Mouse (Mus musculus) midbrain, embryonic 13.5 days (tissue): Measurements from ENCODE around the gene Nme7. TPM values are rescaled to one million over a fixed set of nuclear protein-coding genes. Genes with fewer than 3 reads are reported as not detected.

Experiments used
- ATAC-seq: fragments of 200-750 bp; cut with Nextera tagmentation; 2 replicates; pipeline ENCODE4 v1.8.0; 2017; ENCODE audit warnings: mild to moderate bottlenecking, moderate TSS enrichment, moderate library complexity
- H3K27ac ChIP-seq: fragments of 300-500 bp; sonication (generic); 2 replicates; pipeline ENCODE4 v1.5.1; 2015; ENCODE audit warnings: inconsistent platforms, mild to moderate bottlenecking, moderate library complexity
- H3K27me3 ChIP-seq: fragments of 300-500 bp; sonication (generic); 2 replicates; pipeline ENCODE4 v1.6.1; 2015; ENCODE audit warnings: mild to moderate bottlenecking, inconsistent platforms
- H3K36me3 ChIP-seq: fragments of 300-500 bp; sonication (generic); 2 replicates; pipeline ENCODE4 v1.6.1; 2015; ENCODE audit warnings: mild to moderate bottlenecking, inconsistent platforms
- H3K4me1 ChIP-seq: fragments of 300-500 bp; sonication (generic); replicated peaks from 2 replicates; pipeline ENCODE4 v1.6.1; 2015; ENCODE audit warnings: inconsistent platforms
- H3K4me2 ChIP-seq: fragments of 300-500 bp; sonication (generic); replicated peaks from 2 replicates; pipeline ENCODE4 v1.6.1; 2015; ENCODE audit warnings: moderate library complexity, mild to moderate bottlenecking, inconsistent platforms
- H3K4me3 ChIP-seq: fragments of 300-500 bp; sonication (generic); replicated peaks from 2 replicates; pipeline ENCODE4 v1.5.1; 2015; ENCODE audit warnings: mild to moderate bottlenecking, inconsistent platforms
- H3K9ac ChIP-seq: fragments of 300-500 bp; sonication (generic); replicated peaks from 2 replicates; pipeline ENCODE4 v1.6.1; 2015; ENCODE audit warnings: mild to moderate bottlenecking, inconsistent platforms
- H3K9me3 ChIP-seq: fragments of 300-500 bp; sonication (generic); 2 replicates; pipeline ENCODE4 v1.6.1; 2016; ENCODE audit warnings: mild to moderate bottlenecking, inconsistent platforms
- WGBS: fragments of 180-500 bp; shearing (Covaris S2); methylation state at CpG from one replicate; pipeline ENCODE4 v1.1.7; 2015; 5-methylcytosine and 5-hydroxymethylcytosine counted together
- polyA plus RNA-seq: library from polyadenylated mRNA; unstranded; fragments of >200 nt; fragmentation: Nextera tagmentation; extraction: Ambion mirVana; gene quantifications from 2 replicates; pipeline ENCODE4 v1.2.1, GENCODE M21; 2015

Gene Nme7
- polyA plus RNA-seq, 1 experiment from 2014 or later = 38.8 TPM

DNA sequence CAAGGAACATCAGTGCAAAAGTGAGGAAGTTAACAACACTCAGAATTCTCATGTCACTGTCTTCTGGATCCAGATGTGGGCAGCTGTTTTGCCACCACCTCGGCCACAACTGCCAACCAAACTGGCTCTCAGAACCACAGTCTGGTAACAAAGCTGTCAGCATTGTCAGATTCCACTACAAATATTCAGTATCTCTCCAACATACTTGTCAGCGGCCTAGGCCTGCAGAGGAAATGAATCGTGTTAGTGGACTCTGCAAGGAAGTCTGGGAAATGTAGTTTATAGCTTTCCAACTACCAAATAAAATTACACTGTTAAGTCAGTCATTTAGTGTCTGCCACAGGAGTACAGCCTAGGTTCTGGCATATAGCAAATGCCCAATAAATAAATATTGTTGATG, 113.7 kb downstream of the Nme7 start:
- H3K4me2 ChIP-seq = no peak overlapping the region
- H3K4me1 ChIP-seq = no peaks in the 10 kb centered on the region
- no peak overlapping the region for H3K4me3 ChIP-seq
- 86% methylated on average over 3 of the region's 3 CpGs for WGBS
- H3K27ac ChIP-seq = no peak overlapping the region
- ATAC-seq = no peak
- H3K36me3 ChIP-seq = peaks cover 11% of the 10 kb centered on the region
- H3K9me3 ChIP-seq = no peaks in the 10 kb centered on the region
- no peaks in the 10 kb centered on the region for H3K27me3 ChIP-seq
- no peak overlapping the region for H3K9ac ChIP-seq

GRCm38 (mm10) chr1:164418320-164418719, 114.4 kb downstream of the Nme7 start:
- Histone ChIP-seq H3K4me2 (no peak overlapping the region), H3K27me3 (no peaks in the 10 kb centered on the region), H3K4me1 (no peaks in the 10 kb centered on the region), H3K9ac (no peak overlapping the region), H3K36me3 (peaks cover 7% of the 10 kb centered on the region), H3K27ac (no peak overlapping the region), H3K9me3 (no peaks in the 10 kb centered on the region), H3K4me3 (no peak overlapping the region)
- 87% methylated on average over 10 of the region's 10 CpGs for WGBS
- no peak for ATAC-seq

DNA sequence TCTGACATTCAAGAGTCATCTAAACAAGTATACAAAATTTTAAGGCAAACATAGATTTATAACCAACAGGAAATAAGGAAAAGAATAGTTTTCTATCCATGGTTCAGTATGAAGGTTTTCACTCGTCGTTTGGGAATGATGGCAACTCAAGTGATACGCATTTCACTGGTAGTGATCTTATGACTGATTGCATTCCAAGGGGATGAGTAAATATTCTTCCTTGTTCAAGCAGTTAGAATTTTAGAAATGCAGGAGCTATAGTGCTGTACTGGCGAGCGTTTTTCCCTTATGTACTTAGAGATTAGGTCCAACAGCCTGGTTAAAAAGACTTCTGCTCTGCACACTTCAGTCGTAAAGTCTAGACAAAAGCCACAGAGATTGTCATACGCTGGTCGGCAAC, 115.5 kb downstream of the Nme7 start:
- no peak overlapping the region for H3K4me2 ChIP-seq
- no peaks in the 10 kb centered on the region for H3K4me1 ChIP-seq
- no peak for ATAC-seq
- H3K4me3 ChIP-seq = no peak overlapping the region
- no peaks in the 10 kb centered on the region for H3K27me3 ChIP-seq
- no peak overlapping the region for H3K27ac ChIP-seq
- no peak overlapping the region for H3K9ac ChIP-seq
- H3K36me3 ChIP-seq = no peaks in the 10 kb centered on the region
- 89% methylated on average over 8 of the region's 8 CpGs for WGBS
- H3K9me3 ChIP-seq = no peaks in the 10 kb centered on the region

DNA sequence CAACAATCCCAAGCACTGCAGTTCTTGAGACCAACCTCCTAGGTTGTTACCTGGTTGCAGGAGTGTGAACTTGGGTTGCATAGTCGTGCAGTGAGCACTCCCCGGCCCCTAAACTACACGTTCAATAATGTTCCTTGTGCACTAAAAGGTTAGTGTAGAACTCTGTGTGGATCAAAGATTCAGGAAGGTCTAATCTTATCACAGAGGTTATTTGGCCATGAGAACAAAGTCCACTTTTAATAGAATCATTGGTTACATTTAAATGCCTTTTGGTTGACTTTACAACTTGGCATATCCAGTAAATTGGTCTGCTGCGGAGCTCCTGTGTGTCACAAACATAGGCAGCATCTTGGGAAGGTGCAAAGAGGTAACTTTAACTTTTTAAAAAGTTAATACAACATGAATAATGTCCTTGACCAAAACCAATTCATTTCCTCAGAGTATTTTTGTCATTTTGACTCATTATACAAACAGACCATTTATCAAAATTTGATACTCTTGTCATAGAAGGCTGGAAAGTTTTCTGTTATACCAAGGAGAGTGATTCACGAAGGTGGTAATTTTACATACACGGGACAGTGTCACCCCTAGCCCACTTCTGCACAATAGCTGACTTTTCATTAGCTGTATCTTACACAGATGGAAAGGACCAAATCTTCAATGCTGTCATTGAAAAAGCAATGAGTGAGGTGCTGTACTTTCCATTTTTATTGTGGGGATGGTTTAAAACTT, 116.9 kb downstream of the Nme7 start:
- H3K9ac ChIP-seq = no peak overlapping the region
- 92% methylated on average over 6 of the region's 6 CpGs for WGBS
- H3K27me3 ChIP-seq = no peaks in the 10 kb centered on the region
- no peak overlapping the region for H3K27ac ChIP-seq
- H3K4me3 ChIP-seq = no peak overlapping the region
- no peaks in the 10 kb centered on the region for H3K9me3 ChIP-seq
- H3K4me2 ChIP-seq = no peak overlapping the region
- no peaks in the 10 kb centered on the region for H3K36me3 ChIP-seq
- no peak for ATAC-seq
- H3K4me1 ChIP-seq = no peaks in the 10 kb centered on the region

DNA sequence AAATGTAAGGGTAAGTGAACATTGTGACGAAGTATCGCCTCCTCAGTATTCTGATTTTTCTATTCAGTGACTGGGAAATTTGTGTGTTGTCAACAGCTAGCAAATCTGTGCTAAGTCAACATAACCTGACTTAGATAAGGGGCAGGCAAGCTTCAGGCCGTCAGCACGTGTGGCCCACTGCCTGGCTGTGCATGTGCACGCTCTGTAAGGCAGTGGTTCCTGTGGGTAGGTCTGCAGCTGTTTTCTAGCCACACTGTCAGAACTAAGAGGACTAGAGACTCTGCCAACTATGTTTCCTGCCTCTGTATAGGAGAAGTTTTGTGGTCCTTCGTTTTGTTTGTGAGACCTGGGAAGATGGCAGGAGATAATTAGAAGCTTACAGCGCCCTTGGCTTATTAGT, 122.3 kb downstream of the Nme7 start:
- 91% methylated on average over 7 of the region's 7 CpGs for WGBS
- H3K9me3 ChIP-seq = no peaks in the 10 kb centered on the region
- no peak overlapping the region for H3K4me3 ChIP-seq
- H3K27ac ChIP-seq = no peak overlapping the region
- no peak for ATAC-seq
- no peak overlapping the region for H3K9ac ChIP-seq
- no peaks in the 10 kb centered on the region for H3K4me1 ChIP-seq
- H3K4me2 ChIP-seq = no peak overlapping the region
- no peaks in the 10 kb centered on the region for H3K27me3 ChIP-seq
- H3K36me3 ChIP-seq = no peaks in the 10 kb centered on the region

DNA sequence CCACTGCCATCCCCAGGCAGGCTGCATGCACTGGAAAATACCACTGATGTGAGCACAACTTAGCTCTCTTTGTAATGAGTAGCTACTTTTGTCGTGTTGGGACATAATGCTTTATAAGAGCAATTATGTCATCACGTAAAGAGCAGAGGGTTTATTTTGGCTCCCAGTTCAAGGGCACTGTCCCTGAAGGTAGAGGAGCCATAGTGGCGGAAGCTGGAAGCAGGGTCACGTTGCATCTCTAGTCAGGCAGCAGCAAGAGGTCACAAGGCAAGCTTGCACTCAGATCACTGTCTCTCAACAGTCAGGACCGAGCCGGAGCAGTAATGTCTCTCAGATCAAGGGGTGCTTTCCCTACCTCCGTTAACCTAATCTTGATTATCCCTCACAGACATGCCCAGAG, 123.9 kb downstream of the Nme7 start:
- no peaks in the 10 kb centered on the region for H3K4me1 ChIP-seq
- no peak overlapping the region for H3K27ac ChIP-seq
- H3K9ac ChIP-seq = no peak overlapping the region
- WGBS = 81% methylated on average over 7 of the region's 7 CpGs
- H3K27me3 ChIP-seq = no peaks in the 10 kb centered on the region
- no peaks in the 10 kb centered on the region for H3K9me3 ChIP-seq
- ATAC-seq = no peak
- no peak overlapping the region for H3K4me2 ChIP-seq
- no peak overlapping the region for H3K4me3 ChIP-seq
- no peaks in the 10 kb centered on the region for H3K36me3 ChIP-seq

DNA sequence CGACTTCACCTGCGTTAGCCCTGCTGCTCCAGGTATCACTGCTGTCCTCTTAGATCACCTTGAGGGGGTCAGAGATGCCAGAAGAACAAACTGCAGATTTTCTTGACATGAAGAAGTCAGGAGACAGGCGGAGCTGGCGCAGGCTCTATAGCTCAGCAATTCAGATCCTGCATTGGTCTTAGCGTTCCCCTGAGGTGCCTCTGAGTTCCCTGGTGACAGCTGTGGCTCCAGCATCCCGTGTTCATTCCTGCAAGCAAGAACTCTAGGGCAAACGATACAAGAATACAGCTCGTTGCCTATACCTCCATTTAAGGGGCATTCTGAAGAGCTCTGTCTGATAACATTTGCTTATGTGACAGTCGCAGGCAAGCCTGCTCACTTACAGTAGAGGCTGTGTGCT, 124.7 kb downstream of the Nme7 start:
- Histone ChIP-seq H3K27ac (no peak overlapping the region), H3K4me2 (no peak overlapping the region), H3K4me1 (no peaks in the 10 kb centered on the region), H3K36me3 (no peaks in the 10 kb centered on the region), H3K4me3 (no peak overlapping the region), H3K27me3 (no peaks in the 10 kb centered on the region), H3K9me3 (no peaks in the 10 kb centered on the region), H3K9ac (no peak overlapping the region)
- ATAC-seq = no peak
- 88% methylated on average over 9 of the region's 9 CpGs for WGBS

GRCm38 (mm10) chr1:164432649-164433048, 128.7 kb downstream of the Nme7 start:
- ATAC-seq = no peak
- Histone ChIP-seq H3K9ac (no peak overlapping the region), H3K36me3 (peaks cover 15% of the 10 kb centered on the region), H3K4me2 (no peak overlapping the region), H3K9me3 (no peaks in the 10 kb centered on the region), H3K4me1 (no peaks in the 10 kb centered on the region), H3K4me3 (no peak overlapping the region), H3K27me3 (no peaks in the 10 kb centered on the region), H3K27ac (no peak overlapping the region)
- WGBS = 82% methylated on average over 5 of the region's 5 CpGs

- Histone ChIP-seq H3K9me3 (no peaks in the 10 kb centered on the region), H3K4me3 (no peak overlapping the region), H3K27me3 (no peaks in the 10 kb centered on the region), H3K9ac (no peak overlapping the region), H3K36me3 (peaks cover 29% of the 10 kb centered on the region), H3K4me2 (no peak overlapping the region), H3K4me1 (no peaks in the 10 kb centered on the region), H3K27ac (no peak overlapping the region)
- WGBS = 73% methylated on average over 6 of the region's 6 CpGs
- ATAC-seq = no peak
Observed at GRCm38 (mm10) chr1:164434049-164434448, 130.1 kb downstream of the Nme7 start.

- Histone ChIP-seq H3K9ac (no peak overlapping the region), H3K27me3 (no peaks in the 10 kb centered on the region), H3K27ac (no peak overlapping the region), H3K4me2 (no peak overlapping the region), H3K36me3 (peaks cover 54% of the 10 kb centered on the region), H3K4me1 (no peaks in the 10 kb centered on the region), H3K4me3 (no peak overlapping the region), H3K9me3 (no peaks in the 10 kb centered on the region)
- no peak for ATAC-seq
- WGBS = 88% methylated on average over 7 of the region's 7 CpGs
Observed at GRCm38 (mm10) chr1:164436749-164437148, 132.8 kb downstream of the Nme7 start.

GRCm38 (mm10) chr1:164440230-164440629, 136.3 kb downstream of the Nme7 start:
- Histone ChIP-seq H3K4me3 (no peak overlapping the region), H3K27me3 (no peaks in the 10 kb centered on the region), H3K9me3 (no peaks in the 10 kb centered on the region), H3K27ac (no peak overlapping the region), H3K4me2 (no peak overlapping the region), H3K4me1 (no peaks in the 10 kb centered on the region), H3K9ac (no peak overlapping the region), H3K36me3 (peaks cover 86% of the 10 kb centered on the region)
- WGBS = 96% methylated on average over 6 of the region's 6 CpGs
- no peak for ATAC-seq

- H3K36me3 ChIP-seq = peaks cover 89% of the 10 kb centered on the region
- H3K9me3 ChIP-seq = no peaks in the 10 kb centered on the region
- H3K4me2 ChIP-seq = no peak overlapping the region
- no peaks in the 10 kb centered on the region for H3K4me1 ChIP-seq
- no peak overlapping the region for H3K4me3 ChIP-seq
- no peak overlapping the region for H3K27ac ChIP-seq
- H3K27me3 ChIP-seq = no peaks in the 10 kb centered on the region
- no peak for ATAC-seq
- no peak overlapping the region for H3K9ac ChIP-seq
- WGBS = 87% methylated on average over 11 of the region's 11 CpGs
Observed at GRCm38 (mm10) chr1:164440708-164441407, 136.9 kb downstream of the Nme7 start.
